In genomic region chr7:60170250-60171185, GRCm38 (mm10) we compare ENCODE assay signal across 9 mouse cellular contexts. TPM values are rescaled to one million over a fixed set of nuclear protein-coding genes. Genes with fewer than 3 reads are reported as not detected.
DNase-seq lines count a peak whose midpoint lies in the region; ATAC-seq and TF ChIP-seq lines count a peak whose summit lies in the region.
"Had no signal": no experiment of that assay in that cellular context is flagged by ENCODE, and none has a peak within 500 bp of the region (broad histone marks: within the 10 kb centered on the region; RNA-seq: fewer than 3 reads in every experiment).

No protein-coding gene starts in this region.

- no peaks in the 10 kb centered on the region for H3K27me3 ChIP-seq in forebrain, embryonic 16.5 days (replicated peaks; ENCODE audit: control insufficient read depth, insufficient read depth, low read length)
- H3K27me3 ChIP-seq in neural tube, embryonic 11.5 days (ENCODE audit: control insufficient read depth, insufficient read depth, low read length): no peaks in the 10 kb centered on the region
- no peaks in the 10 kb centered on the region for H3K27me3 ChIP-seq in intestine, embryonic 15.5 days (replicated peaks)
- no peaks in the 10 kb centered on the region for H3K27me3 ChIP-seq in thymus, adult 2 months (ENCODE audit: control insufficient read depth, insufficient read depth, low read length)
- H3K27me3 ChIP-seq: liver, embryonic 15.5 days had no signal

- no peak for TF ChIP-seq POLR2A in thymus, adult 2 months (IDR thresholded peaks at IDR 0.05; ENCODE audit: control insufficient read depth, extremely low read depth, insufficient read depth, low read length, poor library complexity)

- H3K4me2 ChIP-seq in forebrain, embryonic 16.5 days (ENCODE audit: low read length): peak overlapping the region; percentile 34
- H3K4me2 ChIP-seq in neural tube, embryonic 11.5 days (ENCODE audit: low read depth): no peak overlapping the region
- H3K4me2 ChIP-seq in intestine, embryonic 15.5 days (replicated peaks): no peak overlapping the region
- H3K4me2 ChIP-seq: liver, embryonic 15.5 days had no signal

- TF ChIP-seq CTCF in thymus, adult 2 months (IDR thresholded peaks at IDR 0.05; ENCODE audit: borderline replicate concordance, control insufficient read depth, extremely low read depth, insufficient read depth, low read length, poor library complexity): no peak

- 43% methylated on average over 5 of the region's 5 CpGs for WGBS in forebrain, embryonic 16.5 days
- 62% methylated on average over 5 of the region's 5 CpGs for WGBS in neural tube, embryonic 11.5 days
- WGBS in intestine, embryonic 15.5 days: 61% methylated on average over 5 of the region's 5 CpGs
- WGBS in thymus, adult 2 months: 89% methylated on average over 5 of the region's 5 CpGs

- H3K9me3 ChIP-seq in forebrain, embryonic 16.5 days (ENCODE audit: control insufficient read depth, low read length): no peaks in the 10 kb centered on the region
- no peaks in the 10 kb centered on the region for H3K9me3 ChIP-seq in neural tube, embryonic 11.5 days (ENCODE audit: control insufficient read depth, low read length)
- H3K9me3 ChIP-seq in intestine, embryonic 15.5 days: no peaks in the 10 kb centered on the region
- H3K9me3 ChIP-seq: liver, embryonic 15.5 days had no signal

- peak; percentile 96 for ATAC-seq in forebrain, embryonic 16.5 days
- peak; percentile 86 for ATAC-seq in neural tube, embryonic 11.5 days (ENCODE audit: insufficient read depth, low FRiP score, low TSS enrichment)
- ATAC-seq in intestine, embryonic 15.5 days: no peak

- H3K4me1 ChIP-seq in forebrain, embryonic 16.5 days (replicated peaks; ENCODE audit: control insufficient read depth, insufficient read depth, low read length): no peaks in the 10 kb centered on the region
- H3K4me1 ChIP-seq in neural tube, embryonic 11.5 days (ENCODE audit: control insufficient read depth, insufficient read depth, low read length): no peaks in the 10 kb centered on the region
- no peaks in the 10 kb centered on the region for H3K4me1 ChIP-seq in intestine, embryonic 15.5 days (replicated peaks)
- no peaks in the 10 kb centered on the region for H3K4me1 ChIP-seq in thymus, adult 2 months (replicated peaks; ENCODE audit: control insufficient read depth, insufficient read depth, low read length)
- H3K4me1 ChIP-seq: liver, embryonic 15.5 days had no signal

- DNase-seq in cerebellum, adult 8-10 months: peak; percentile 44
- peak; percentile 12 to 47 for DNase-seq in layer of hippocampus, postnatal 25 days (ENCODE audit: extremely low spot score in 1 of 2, low spot score in 1 of 2)
- peak; percentile 50 for DNase-seq in neural tube, embryonic 11.5 days (ENCODE audit: low spot score)
- no peak for DNase-seq in thymus, adult 2 months
- DNase-seq in Muller cell, postnatal 12 days (ENCODE audit: inconsistent ontology term): no peak
- no peak for DNase-seq in spleen, postnatal 10 days (ENCODE audit: low spot score in 2 of 2)

- no peaks in the 10 kb centered on the region for H3K36me3 ChIP-seq in forebrain, embryonic 16.5 days (ENCODE audit: control insufficient read depth, insufficient read depth)
- no peaks in the 10 kb centered on the region for H3K36me3 ChIP-seq in neural tube, embryonic 11.5 days (ENCODE audit: control insufficient read depth, insufficient read depth, low read length)
- no peaks in the 10 kb centered on the region for H3K36me3 ChIP-seq in intestine, embryonic 15.5 days
- H3K36me3 ChIP-seq in thymus, adult 2 months (ENCODE audit: control insufficient read depth, insufficient read depth, low read length): no peaks in the 10 kb centered on the region
- H3K36me3 ChIP-seq: liver, embryonic 15.5 days had no signal

- H3K27ac ChIP-seq in forebrain, embryonic 16.5 days (ENCODE audit: low read length): peak overlapping the region; percentile 73
- no peak overlapping the region for H3K27ac ChIP-seq in neural tube, embryonic 11.5 days (ENCODE audit: low read depth, low read length)
- no peak overlapping the region for H3K27ac ChIP-seq in intestine, embryonic 15.5 days
- no peak overlapping the region for H3K27ac ChIP-seq in thymus, adult 2 months (ENCODE audit: control insufficient read depth, insufficient read depth, low read length)
- H3K27ac ChIP-seq: liver, embryonic 15.5 days had no signal

- no peak overlapping the region; the same call in 1 of the 2 replicates for H3K9ac ChIP-seq in forebrain, embryonic 16.5 days (replicated peaks; ENCODE audit: low read depth, low read length)
- H3K9ac ChIP-seq in neural tube, embryonic 11.5 days (ENCODE audit: low read length): no peak overlapping the region
- no peak overlapping the region for H3K9ac ChIP-seq in intestine, embryonic 15.5 days
- H3K9ac ChIP-seq: liver, embryonic 15.5 days had no signal

- no peak overlapping the region for H3K4me3 ChIP-seq in forebrain, embryonic 16.5 days (replicated peaks; ENCODE audit: low read length)
- H3K4me3 ChIP-seq in neural tube, embryonic 11.5 days (ENCODE audit: low read depth, low read length): no peak overlapping the region
- no peak overlapping the region for H3K4me3 ChIP-seq in intestine, embryonic 15.5 days (replicated peaks)
- H3K4me3 ChIP-seq in thymus, adult 2 months (ENCODE audit: control insufficient read depth, insufficient read depth, low read length): no peak overlapping the region
- H3K4me3 ChIP-seq: liver, embryonic 15.5 days had no signal

RNA-seq across cellular contexts. Expression of gene Snrpn, which starts 30.5 kb away (rescaled TPM):
- polyA plus RNA-seq in forebrain, embryonic 16.5 days (2015; fragmentation: Nextera tagmentation; extraction: Ambion mirVana): 467 and 583 TPM in 2 replicates
- total RNA-seq in layer of hippocampus, postnatal 25 days (2021): 100 to 1,000 TPM; 852 to 910 TPM
- polyA plus RNA-seq in neural tube, embryonic 11.5 days (2014; fragmentation: Nextera tagmentation; extraction: Ambion mirVana): 192 and 220 TPM in 2 replicates
- 45.8 and 49.5 TPM in 2 replicates for polyA plus RNA-seq in intestine, embryonic 15.5 days (2015; fragmentation: Nextera tagmentation; extraction: Ambion mirVana)
- polyA plus RNA-seq in thymus, adult 2 months (2012; rRNA removed): 5.2 and 7.3 TPM in 2 replicates

Comparison
In these comparisons a context has a peak if more than half of its experiments do, and no peak if none do; other contexts are left out.
1. DNase-seq: peak in cerebellum, adult 8-10 months (single experiment), layer of hippocampus, postnatal 25 days (2 of 2) and neural tube, embryonic 11.5 days (single experiment); none in thymus, adult 2 months (single experiment), Muller cell, postnatal 12 days (single experiment) and spleen, postnatal 10 days (0 of 2).